Mouse (Mus musculus) heart, adult 2 months (tissue): Measurements from ENCODE around the gene Vtcn1.

Experiments used
- CTCF ChIP-seq: fragments of 200-600 bp; IDR thresholded peaks from 2 replicates; pipeline ENCODE4 v1.8.1; 2022; ENCODE audit warnings: antibody characterized with exemption, mild to moderate bottlenecking, moderate library complexity
- EP300 ChIP-seq: fragments of 200-500 bp; IDR thresholded peaks from 2 replicates; pipeline ENCODE4 v1.6.1; 2011; ENCODE audit warnings: low read depth, low read length, control low read depth; ENCODE audit not compliant: insufficient read depth
- POLR2A ChIP-seq: fragments of 200-500 bp; IDR thresholded peaks from 2 replicates; pipeline ENCODE4 v1.6.1; 2011; ENCODE audit warnings: mild to moderate bottlenecking, low read depth, low read length, control low read depth; ENCODE audit not compliant: insufficient read depth

- TF ChIP-seq POLR2A (no peak), CTCF (peak; percentile 85), EP300 (no peak)
Observed at GRCm38 (mm10) chr3:100916844-100917243, 91.6 kb downstream of the Vtcn1 start.
